Mouse (Mus musculus) forebrain, embryonic 12.5 days (tissue): Measurements from ENCODE around the gene Olfr1393. TPM values are rescaled to one million over a fixed set of nuclear protein-coding genes. Genes with fewer than 3 reads are reported as not detected.

Experiments used
- ATAC-seq: fragments of 200-750 bp; cut with Nextera tagmentation; 2 replicates; pipeline ENCODE4 v1.8.0; 2017; ENCODE audit warnings: moderate TSS enrichment; ENCODE audit not compliant: low FRiP score
- H3K27ac ChIP-seq: fragments of 300-500 bp; sonication (generic); 2 replicates; pipeline ENCODE4 v1.5.1; 2016; ENCODE audit warnings: mild to moderate bottlenecking
- H3K27me3 ChIP-seq: fragments of 300-500 bp; sonication (generic); 2 replicates; pipeline ENCODE4 v1.6.1; 2016; ENCODE audit warnings: mild to moderate bottlenecking
- H3K36me3 ChIP-seq: fragments of 300-500 bp; sonication (generic); replicated peaks from 2 replicates; pipeline ENCODE4 v1.6.1; 2016; ENCODE audit warnings: mild to moderate bottlenecking
- H3K4me1 ChIP-seq: fragments of 300-500 bp; sonication (generic); 2 replicates; pipeline ENCODE4 v1.6.1; 2016
- H3K4me2 ChIP-seq: fragments of 300-500 bp; sonication (generic); 2 replicates; pipeline ENCODE4 v1.6.1; 2016; ENCODE audit warnings: mild to moderate bottlenecking, moderate library complexity
- H3K4me3 ChIP-seq: fragments of 300-500 bp; sonication (generic); replicated peaks from 2 replicates; pipeline ENCODE4 v1.5.1; 2016; ENCODE audit warnings: mild to moderate bottlenecking
- H3K9ac ChIP-seq: fragments of 300-500 bp; sonication (generic); 2 replicates; pipeline ENCODE4 v1.6.1; 2016; ENCODE audit warnings: mild to moderate bottlenecking
- H3K9me3 ChIP-seq: fragments of 300-500 bp; sonication (generic); 2 replicates; pipeline ENCODE4 v1.6.1; 2016
- WGBS: fragments of 180-500 bp; shearing (Covaris S2); methylation state at CpG from one replicate; pipeline ENCODE4 v1.1.7; 2016; 5-methylcytosine and 5-hydroxymethylcytosine counted together
- polyA plus RNA-seq: library from polyadenylated mRNA; unstranded; fragments of >200 nt; fragmentation: Nextera tagmentation; extraction: Ambion mirVana; gene quantifications from 2 replicates; pipeline ENCODE4 v1.2.1, GENCODE M21; 2016

Gene Olfr1393
- 0.06 and 0.18 TPM in 2 replicates for polyA plus RNA-seq

DNA sequence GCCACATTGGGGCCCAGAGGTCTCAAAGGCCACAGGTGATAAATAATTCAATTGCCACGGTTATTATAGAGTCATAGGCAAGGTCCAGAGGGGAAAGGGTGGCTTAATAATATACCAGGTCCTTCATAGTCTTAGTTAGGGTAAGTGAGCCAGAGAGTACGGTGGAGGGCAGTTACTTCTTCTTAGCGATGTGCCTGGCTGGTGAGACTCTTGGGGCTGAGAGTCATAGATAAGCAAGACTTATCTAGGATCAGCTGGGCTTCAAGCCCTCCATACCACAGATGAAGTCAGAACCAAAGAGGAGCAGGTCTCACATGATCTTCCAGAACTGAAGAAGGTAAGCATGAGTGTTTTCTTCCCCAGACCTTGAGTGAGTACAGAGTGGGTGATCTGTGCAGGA is at the start of gene Olfr1393:
TSS of gene Olfr1393 (plus strand) at position 83 of the 400 bp plus-strand sequence.
- Histone ChIP-seq H3K27me3 (no peaks in the 10 kb centered on the region), H3K4me3 (no peak within 1 kb of the TSS), H3K36me3 (no peaks in the 10 kb centered on the region), H3K27ac (no peak within 1 kb of the TSS), H3K4me1 (no peaks in the 10 kb centered on the region), H3K9ac (no peak within 1 kb of the TSS), H3K4me2 (no peak within 1 kb of the TSS), H3K9me3 (no peaks in the 10 kb centered on the region)
- no peak for ATAC-seq
- WGBS = 87% methylated on average over 3 of the region's 3 CpGs

DNA sequence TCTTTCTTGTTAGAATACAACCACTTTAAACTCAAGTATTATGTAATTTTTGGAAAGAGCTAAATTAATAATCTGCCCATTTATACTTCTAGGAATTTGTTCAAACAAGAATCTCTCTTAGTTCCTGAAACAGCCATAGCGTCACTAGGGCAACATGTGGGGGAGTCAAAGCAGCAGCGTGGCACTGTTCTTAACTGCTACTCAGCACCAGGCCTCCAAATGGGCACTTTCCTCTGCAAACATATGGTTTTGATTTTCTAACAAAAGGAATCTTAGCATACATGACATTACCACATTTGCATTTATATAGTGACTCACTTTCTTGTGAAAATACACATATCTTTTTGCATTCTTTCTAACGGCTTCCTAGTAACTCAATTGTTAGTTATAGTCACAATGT is 45.3 kb upstream of the Olfr1393 start:
- Histone ChIP-seq H3K9ac (no peak overlapping the region), H3K4me3 (no peak overlapping the region), H3K36me3 (no peaks in the 10 kb centered on the region), H3K9me3 (no peaks in the 10 kb centered on the region), H3K4me1 (no peaks in the 10 kb centered on the region), H3K27ac (no peak overlapping the region), H3K27me3 (no peaks in the 10 kb centered on the region), H3K4me2 (no peak overlapping the region)
- ATAC-seq = no peak
- WGBS = 84% methylated on average over 3 of the region's 3 CpGs

- Histone ChIP-seq H3K4me1 (no peaks in the 10 kb centered on the region), H3K27me3 (no peaks in the 10 kb centered on the region), H3K4me2 (no peak overlapping the region), H3K9me3 (no peaks in the 10 kb centered on the region), H3K9ac (no peak overlapping the region), H3K36me3 (no peaks in the 10 kb centered on the region), H3K4me3 (no peak overlapping the region), H3K27ac (no peak overlapping the region)
- 74% methylated on average over 3 of the region's 3 CpGs for WGBS
- no peak for ATAC-seq
Measured at GRCm38 (mm10) chr11:49235459-49236207, 42.5 kb upstream of the Olfr1393 start.

GRCm38 (mm10) chr11:49236891-49237290 is 41.2 kb upstream of the Olfr1393 start:
- Histone ChIP-seq H3K27me3 (no peaks in the 10 kb centered on the region), H3K9ac (no peak overlapping the region), H3K4me1 (no peaks in the 10 kb centered on the region), H3K27ac (no peak overlapping the region), H3K9me3 (no peaks in the 10 kb centered on the region), H3K4me3 (no peak overlapping the region), H3K36me3 (no peaks in the 10 kb centered on the region), H3K4me2 (no peak overlapping the region)
- ATAC-seq = no peak
- WGBS = 91% methylated on average over 1 of the region's 1 CpGs

GRCm38 (mm10) chr11:49237532-49237931 is 40.6 kb upstream of the Olfr1393 start:
- 77% methylated on average over 2 of the region's 2 CpGs for WGBS
- H3K4me1 ChIP-seq = no peaks in the 10 kb centered on the region
- H3K27ac ChIP-seq = no peak overlapping the region
- H3K9me3 ChIP-seq = no peaks in the 10 kb centered on the region
- H3K36me3 ChIP-seq = no peaks in the 10 kb centered on the region
- ATAC-seq = no peak
- H3K27me3 ChIP-seq = no peaks in the 10 kb centered on the region
- no peak overlapping the region for H3K9ac ChIP-seq
- H3K4me2 ChIP-seq = no peak overlapping the region
- no peak overlapping the region for H3K4me3 ChIP-seq

- no peaks in the 10 kb centered on the region for H3K36me3 ChIP-seq
- H3K4me2 ChIP-seq = no peak overlapping the region
- no peak for ATAC-seq
- H3K9ac ChIP-seq = no peak overlapping the region
- H3K4me1 ChIP-seq = peaks cover 14% of the 10 kb centered on the region
- H3K4me3 ChIP-seq = no peak overlapping the region
- H3K27me3 ChIP-seq = no peaks in the 10 kb centered on the region
- H3K9me3 ChIP-seq = no peaks in the 10 kb centered on the region
- 94% methylated on average over 1 of the region's 1 CpGs for WGBS
- H3K27ac ChIP-seq = no peak overlapping the region
Measured at GRCm38 (mm10) chr11:49240310-49240709, 37.8 kb upstream of the Olfr1393 start.

- no peak overlapping the region for H3K4me3 ChIP-seq
- ATAC-seq = no peak
- H3K9ac ChIP-seq = no peak overlapping the region
- no peaks in the 10 kb centered on the region for H3K9me3 ChIP-seq
- no peaks in the 10 kb centered on the region for H3K36me3 ChIP-seq
- no peak overlapping the region for H3K4me2 ChIP-seq
- peaks cover 20% of the 10 kb centered on the region for H3K4me1 ChIP-seq
- H3K27me3 ChIP-seq = no peaks in the 10 kb centered on the region
- 83% methylated on average over 4 of the region's 4 CpGs for WGBS
- no peak overlapping the region for H3K27ac ChIP-seq
Measured at GRCm38 (mm10) chr11:49240874-49241273, 37.2 kb upstream of the Olfr1393 start.

DNA sequence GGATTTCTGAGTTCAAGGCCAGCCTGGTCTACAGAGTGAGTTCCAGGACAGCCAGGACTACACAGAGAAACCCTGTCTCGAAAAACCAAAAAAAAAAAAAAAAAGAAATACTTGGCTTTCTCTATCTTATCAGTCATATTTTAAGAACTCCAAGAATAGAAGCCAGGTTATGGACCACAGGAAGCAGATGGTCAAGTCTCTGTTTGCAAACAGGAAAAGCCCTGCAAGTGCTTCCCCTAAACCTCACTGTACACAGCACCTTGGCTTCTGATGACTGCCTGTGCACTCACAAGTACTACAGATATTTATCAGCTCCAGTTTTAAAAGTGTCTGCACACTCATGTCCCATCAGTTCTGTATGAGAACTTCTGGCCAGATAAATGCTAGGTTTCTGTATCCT is 36.6 kb upstream of the Olfr1393 start:
- 88% methylated on average over 1 of the region's 1 CpGs for WGBS
- H3K9ac ChIP-seq = no peak overlapping the region

DNA sequence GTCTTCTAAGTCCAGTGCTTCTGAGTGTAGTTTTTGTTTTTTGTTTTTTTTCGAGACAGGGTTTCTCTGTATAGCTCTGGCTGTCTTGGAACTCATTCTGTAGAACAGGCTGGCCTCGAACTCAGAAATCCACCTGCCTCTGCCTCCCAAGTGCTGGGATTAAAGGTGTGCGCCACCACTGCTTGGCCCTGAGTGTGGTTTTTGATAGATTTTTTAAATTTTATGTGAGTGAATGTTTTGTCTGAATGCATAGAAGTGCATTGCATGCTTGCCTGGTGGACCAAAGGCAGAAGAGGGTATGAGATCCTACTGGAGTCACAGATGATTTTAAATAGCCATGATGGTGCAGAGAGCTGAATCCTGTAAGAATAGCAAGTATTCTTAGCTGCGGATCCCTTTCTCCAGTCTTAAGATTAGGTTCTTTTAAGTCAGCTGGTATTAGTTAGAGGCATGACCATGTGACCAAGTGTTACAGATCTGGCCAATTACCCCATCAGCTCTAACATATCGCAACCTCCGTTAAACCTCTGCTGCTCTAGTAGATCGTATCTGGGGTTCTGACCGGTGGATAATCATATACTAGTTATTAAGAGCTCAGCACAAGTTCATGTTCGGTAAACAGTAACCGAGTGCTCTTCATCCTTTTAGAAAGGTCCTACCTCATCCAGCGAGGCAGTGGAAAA is 35.0 kb upstream of the Olfr1393 start:
- peak; percentile 6; the same call in 1 of the 2 replicates for ATAC-seq
- H3K4me3 ChIP-seq = peak overlapping the region; percentile 60
- H3K27me3 ChIP-seq = no peaks in the 10 kb centered on the region
- no peaks in the 10 kb centered on the region for H3K9me3 ChIP-seq
- no peaks in the 10 kb centered on the region for H3K36me3 ChIP-seq
- peak overlapping the region; percentile 93 for H3K27ac ChIP-seq
- H3K9ac ChIP-seq = peak overlapping the region; percentile 60
- WGBS = 24% methylated on average over 11 of the region's 11 CpGs
- peak overlapping the region; percentile 60 for H3K4me2 ChIP-seq
- peaks cover 22% of the 10 kb centered on the region for H3K4me1 ChIP-seq

More for the DNA sequence above, 36.6 kb upstream of the Olfr1393 start:
- H3K27ac ChIP-seq = no peak overlapping the region
- no peak overlapping the region for H3K4me2 ChIP-seq
- peaks cover 22% of the 10 kb centered on the region for H3K4me1 ChIP-seq
- H3K27me3 ChIP-seq = no peaks in the 10 kb centered on the region
- H3K36me3 ChIP-seq = no peaks in the 10 kb centered on the region
- no peak for ATAC-seq
- H3K9me3 ChIP-seq = no peaks in the 10 kb centered on the region
- H3K4me3 ChIP-seq = no peak overlapping the region

GRCm38 (mm10) chr11:49243727-49244594 is 34.1 kb upstream of the Olfr1393 start, which contains the start of gene Mgat1:
Gene Mgat1 (plus strand): TSS chr11:49244191.
- Histone ChIP-seq H3K4me1 (peaks cover 25% of the 10 kb centered on the region), H3K36me3 (no peaks in the 10 kb centered on the region), H3K4me2 (peak within 1 kb of the TSS; percentile 60), H3K9me3 (no peaks in the 10 kb centered on the region), H3K27me3 (no peaks in the 10 kb centered on the region), H3K9ac (peak within 1 kb of the TSS; percentile 60), H3K27ac (peak within 1 kb of the TSS; percentile 93), H3K4me3 (peak within 1 kb of the TSS; percentile 60)
- under 1% methylated on average over 60 of the region's 60 CpGs for WGBS
- ATAC-seq = peak; percentile 95

GRCm38 (mm10) chr11:49244595-49244930 is 33.5 kb upstream of the Olfr1393 start:
- H3K4me1 ChIP-seq = peaks cover 30% of the 10 kb centered on the region
- whole genome bisulfite sequencing = 0% methylated on average over 4 of the region's 4 CpGs
- peak overlapping the region; percentile 60 for H3K4me2 ChIP-seq
- H3K27me3 ChIP-seq = no peaks in the 10 kb centered on the region
- ATAC-seq = peak; percentile 1; the same call in 1 of the 2 replicates
- peak overlapping the region; percentile 60 for H3K9ac ChIP-seq
- H3K27ac ChIP-seq = peak overlapping the region; percentile 93
- H3K9me3 ChIP-seq = no peaks in the 10 kb centered on the region
- H3K36me3 ChIP-seq = no peaks in the 10 kb centered on the region
- peak overlapping the region; percentile 60 for H3K4me3 ChIP-seq

DNA sequence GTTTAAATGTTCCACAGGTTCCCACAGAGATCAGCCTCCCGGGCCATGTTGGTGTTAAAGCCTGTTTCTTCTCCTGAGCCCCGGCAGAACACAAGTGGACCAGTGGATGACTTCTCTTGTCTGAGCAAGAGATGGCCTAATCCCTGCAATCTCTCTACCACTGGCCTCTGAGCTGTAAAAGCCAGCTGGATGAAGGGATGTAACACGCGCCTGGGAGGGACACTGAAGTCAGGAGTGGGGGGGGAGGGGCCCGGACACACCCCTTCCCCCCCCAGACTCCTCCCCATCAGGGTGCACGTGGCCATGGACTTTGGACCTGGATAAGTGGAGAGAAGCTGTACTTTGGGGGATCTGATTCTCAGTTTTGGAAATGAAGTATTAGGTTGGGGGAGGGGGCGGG is 32.9 kb upstream of the Olfr1393 start:
- H3K9ac ChIP-seq = no peak overlapping the region
- H3K9me3 ChIP-seq = no peaks in the 10 kb centered on the region
- no peaks in the 10 kb centered on the region for H3K27me3 ChIP-seq
- H3K4me3 ChIP-seq = no peak overlapping the region; the same call in 1 of the 2 replicates
- WGBS = 18% methylated on average over 7 of the region's 7 CpGs
- H3K36me3 ChIP-seq = no peaks in the 10 kb centered on the region
- H3K27ac ChIP-seq = no peak overlapping the region
- peaks cover 36% of the 10 kb centered on the region for H3K4me1 ChIP-seq
- ATAC-seq = no peak
- H3K4me2 ChIP-seq = peak overlapping the region; percentile 60
